19 mouse cellular contexts compared by ENCODE assay signal in genomic region chr8:34623783-34624182, GRCm38 (mm10).
A peak's percentile ranks its signal among the peaks of the same experiment; 100 is the strongest.
DNase-seq lines count a peak whose midpoint lies in the region; ATAC-seq lines count a peak whose summit lies in the region.
"Had no signal": no experiment of that assay in that cellular context is flagged by ENCODE, and none has a peak within 500 bp of the region (broad histone marks: within the 10 kb centered on the region; RNA-seq: fewer than 3 reads in every experiment).

No protein-coding gene starts in this region.

- ATAC-seq in common myeloid progenitor, adult 5-6 weeks (replicated peaks; ENCODE audit: low read depth, poor library complexity, severe bottlenecking): peak; percentile 91
- ATAC-seq in midbrain, embryonic 16.5 days: no peak
- ATAC-seq in CD4-positive, CD25-positive, alpha-beta regulatory T cell, adult 4 months: no peak
- ATAC-seq: forebrain, embryonic 15.5 days; hindbrain, embryonic 16.5 days had no signal

- peak; percentile 4 for DNase-seq in heart, adult 11 months
- no peak for DNase-seq in heart, embryonic 10.5 days (ENCODE audit: low spot score)
- DNase-seq in splenic B cell, adult 2 months (ENCODE audit: low read depth, low spot score): peak; percentile 10
- DNase-seq: adrenal gland, adult 8-10 months; adrenal gland, postnatal 36 days; cerebellum, adult 11 months; cerebellum, adult 8-10 months; cerebellum, postnatal 14 days; heart, postnatal 36 days had no signal

- no peak overlapping the region for H3K4me3 ChIP-seq in heart, embryonic 10.5 days
- no peak overlapping the region for H3K4me3 ChIP-seq in macrophage (ENCODE audit: inconsistent target)
- H3K4me3 ChIP-seq in midbrain, embryonic 16.5 days (ENCODE audit: low read depth, low read length): no peak overlapping the region
- H3K4me3 ChIP-seq: embryonic facial prominence, embryonic 12.5 days; forebrain, embryonic 15.5 days; heart, embryonic 13.5 days; hindbrain, embryonic 12.5 days had no signal

- no peak overlapping the region for H3K27ac ChIP-seq in heart, embryonic 10.5 days
- H3K27ac ChIP-seq in macrophage: peak overlapping the region; percentile 82
- no peak overlapping the region for H3K27ac ChIP-seq in midbrain, embryonic 16.5 days (ENCODE audit: low read length)
- H3K27ac ChIP-seq: embryonic facial prominence, embryonic 12.5 days; forebrain, embryonic 15.5 days; heart, embryonic 13.5 days; hindbrain, embryonic 12.5 days had no signal

- no peak overlapping the region for H3K4me2 ChIP-seq in midbrain, embryonic 16.5 days (ENCODE audit: low read length)
- H3K4me2 ChIP-seq: embryonic facial prominence, embryonic 12.5 days; forebrain, embryonic 15.5 days; heart, embryonic 13.5 days; hindbrain, embryonic 12.5 days had no signal

- H3K79me2 ChIP-seq in macrophage (ENCODE audit: inconsistent target): no peaks in the 10 kb centered on the region

- no peaks in the 10 kb centered on the region for H3K27me3 ChIP-seq in heart, embryonic 10.5 days (ENCODE audit: insufficient read depth, poor library complexity, severe bottlenecking)
- H3K27me3 ChIP-seq in splenic B cell, adult 2 months (ENCODE audit: control insufficient read depth, insufficient read depth, low read length, poor library complexity, severe bottlenecking): no peaks in the 10 kb centered on the region
- H3K27me3 ChIP-seq in midbrain, embryonic 16.5 days (ENCODE audit: control insufficient read depth, insufficient read depth, low read depth, low read length): no peaks in the 10 kb centered on the region
- H3K27me3 ChIP-seq: CH12.LX; embryonic facial prominence, embryonic 12.5 days; forebrain, embryonic 15.5 days; heart, embryonic 13.5 days; hindbrain, embryonic 12.5 days had no signal

- peaks cover 5% of the 10 kb centered on the region; the same call in 1 of the 2 replicates for H3K4me1 ChIP-seq in heart, embryonic 10.5 days
- H3K4me1 ChIP-seq in midbrain, embryonic 16.5 days (ENCODE audit: control insufficient read depth, insufficient read depth, low read length): 0 out of 2 replicates have a peak, but pooled peaks cover 2% of the 10 kb centered on the region
- H3K4me1 ChIP-seq: embryonic facial prominence, embryonic 12.5 days; heart, embryonic 13.5 days; hindbrain, embryonic 12.5 days had no signal

- H3K9me3 ChIP-seq in heart, embryonic 10.5 days: no peaks in the 10 kb centered on the region
- no peaks in the 10 kb centered on the region for H3K9me3 ChIP-seq in midbrain, embryonic 16.5 days (replicated peaks; ENCODE audit: control insufficient read depth, low read length, poor library complexity, severe bottlenecking)
- H3K9me3 ChIP-seq: embryonic facial prominence, embryonic 12.5 days; forebrain, embryonic 15.5 days; heart, embryonic 13.5 days; hindbrain, embryonic 12.5 days had no signal

- WGBS in heart, embryonic 10.5 days: 53% methylated on average over 7 of the region's 7 CpGs
- 5% methylated on average over 7 of the region's 7 CpGs for WGBS in macrophage (ENCODE audit: missing documents)
- WGBS in midbrain, embryonic 16.5 days: 54% methylated on average over 7 of the region's 7 CpGs

- H3K36me3 ChIP-seq in heart, embryonic 10.5 days: no peaks in the 10 kb centered on the region
- H3K36me3 ChIP-seq in macrophage (ENCODE audit: inconsistent target): no peaks in the 10 kb centered on the region
- no peaks in the 10 kb centered on the region for H3K36me3 ChIP-seq in splenic B cell, adult 2 months (ENCODE audit: control insufficient read depth, insufficient read depth, low read length, poor library complexity, severe bottlenecking)
- no peaks in the 10 kb centered on the region for H3K36me3 ChIP-seq in midbrain, embryonic 16.5 days (ENCODE audit: control insufficient read depth, insufficient read depth, low read length)
- H3K36me3 ChIP-seq: embryonic facial prominence, embryonic 12.5 days; forebrain, embryonic 15.5 days; heart, embryonic 13.5 days; hindbrain, embryonic 12.5 days had no signal

- H3K9ac ChIP-seq in midbrain, embryonic 16.5 days (ENCODE audit: low read depth, low read length): no peak overlapping the region
- H3K9ac ChIP-seq: embryonic facial prominence, embryonic 12.5 days; forebrain, embryonic 15.5 days; heart, embryonic 13.5 days; hindbrain, embryonic 12.5 days had no signal
